Mouse (Mus musculus): Measurements from ENCODE around the gene Gbf1. TPM values are rescaled to one million over a fixed set of nuclear protein-coding genes. Genes with fewer than 3 reads are reported as not detected.

The Gbf1 gene
- polyA plus RNA-seq, 1 experiment: 86.4 TPM

DNA sequence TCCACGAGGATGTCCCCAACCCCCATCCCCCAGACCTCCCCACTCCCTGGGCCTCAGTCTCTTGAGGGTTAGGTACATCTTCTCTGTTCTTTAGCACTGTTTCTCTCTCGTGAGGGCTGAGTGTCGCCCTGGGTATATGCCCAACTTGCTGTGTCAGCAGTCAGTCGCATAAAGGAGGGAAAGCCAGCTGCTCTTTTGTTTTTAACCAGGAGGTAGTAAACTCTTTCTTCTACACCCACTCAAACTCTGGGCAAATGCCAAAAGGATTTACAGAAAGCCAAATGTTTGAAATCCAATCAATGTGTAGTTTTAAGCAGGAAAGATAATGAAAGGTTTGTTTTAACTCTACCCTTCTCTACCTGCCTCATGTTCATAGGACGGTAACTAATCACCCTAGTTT, 24.7 kb downstream of the Gbf1 start:
- Histone ChIP-seq H3K27ac (ENCODE audit: insufficient read depth, low read length) (no peak overlapping the region), H3K4me1 (ENCODE audit: control insufficient read depth, insufficient read depth, low read length) (peaks cover 3% of the 10 kb centered on the region; the same call in 1 of the 2 replicates), H3K4me3 (ENCODE audit: insufficient read depth, low read length) (no peak overlapping the region)
- TF ChIP-seq POLR2A (IDR thresholded peaks at IDR 0.05; ENCODE audit: low read depth, low read length) (no peak), CTCF (IDR thresholded peaks at IDR 0.05; ENCODE audit: borderline replicate concordance, insufficient read depth, low read length) (no peak)

DNA sequence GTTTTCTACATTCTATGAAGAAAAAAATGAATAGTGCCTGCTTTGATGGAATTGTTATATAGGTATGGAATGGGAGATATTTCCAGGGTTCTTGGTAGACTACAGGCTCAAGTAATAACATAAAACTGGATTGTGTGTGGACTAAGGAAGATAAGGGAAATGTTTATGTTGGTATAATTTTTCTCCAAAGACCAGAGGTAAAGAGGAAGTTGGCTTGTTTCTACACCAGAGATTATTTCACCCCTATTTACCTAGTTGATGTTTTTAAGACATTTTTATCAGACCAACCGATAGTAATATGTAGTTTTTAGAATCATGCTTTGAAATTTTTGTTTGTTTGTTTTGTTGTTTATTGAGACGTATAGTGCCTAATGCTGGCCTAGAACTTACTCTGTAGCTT, 28.0 kb downstream of the Gbf1 start:
- H3K4me1 ChIP-seq (ENCODE audit: control insufficient read depth, insufficient read depth, low read length): no peaks in the 10 kb centered on the region
- H3K27ac ChIP-seq (ENCODE audit: insufficient read depth, low read length): no peak overlapping the region
- no peak overlapping the region for H3K4me3 ChIP-seq (ENCODE audit: insufficient read depth, low read length)
- TF ChIP-seq CTCF (IDR thresholded peaks at IDR 0.05; ENCODE audit: borderline replicate concordance, insufficient read depth, low read length) (no peak), POLR2A (IDR thresholded peaks at IDR 0.05; ENCODE audit: low read depth, low read length) (no peak)

DNA sequence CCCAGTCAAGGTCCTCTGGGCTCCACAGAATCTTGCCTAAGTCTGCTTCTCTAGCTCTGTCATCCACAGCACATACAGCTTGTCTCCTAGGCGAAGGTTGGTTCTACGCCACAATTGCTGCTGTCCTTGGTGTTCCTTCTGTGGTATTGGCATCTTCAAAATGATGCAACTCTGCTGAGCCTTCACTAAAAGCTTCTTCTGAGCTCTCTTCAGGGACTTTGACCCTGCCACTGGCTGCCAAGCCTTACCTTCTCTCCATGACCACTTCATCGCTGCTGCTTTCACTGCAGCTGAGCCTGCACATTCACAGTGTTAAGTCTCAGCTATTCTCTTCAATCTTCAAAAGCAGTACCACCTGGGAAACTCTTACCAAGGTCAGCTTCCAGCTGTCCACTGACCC, 29.9 kb downstream of the Gbf1 start:
- Histone ChIP-seq H3K4me3 (ENCODE audit: insufficient read depth, low read length) (no peak overlapping the region), H3K27ac (ENCODE audit: insufficient read depth, low read length) (no peak overlapping the region), H3K4me1 (ENCODE audit: control insufficient read depth, insufficient read depth, low read length) (peaks cover 2% of the 10 kb centered on the region; the same call in 1 of the 2 replicates)
- no peak for TF ChIP-seq POLR2A (IDR thresholded peaks at IDR 0.05; ENCODE audit: low read depth, low read length)
- no peak for TF ChIP-seq CTCF (IDR thresholded peaks at IDR 0.05; ENCODE audit: borderline replicate concordance, insufficient read depth, low read length)

DNA sequence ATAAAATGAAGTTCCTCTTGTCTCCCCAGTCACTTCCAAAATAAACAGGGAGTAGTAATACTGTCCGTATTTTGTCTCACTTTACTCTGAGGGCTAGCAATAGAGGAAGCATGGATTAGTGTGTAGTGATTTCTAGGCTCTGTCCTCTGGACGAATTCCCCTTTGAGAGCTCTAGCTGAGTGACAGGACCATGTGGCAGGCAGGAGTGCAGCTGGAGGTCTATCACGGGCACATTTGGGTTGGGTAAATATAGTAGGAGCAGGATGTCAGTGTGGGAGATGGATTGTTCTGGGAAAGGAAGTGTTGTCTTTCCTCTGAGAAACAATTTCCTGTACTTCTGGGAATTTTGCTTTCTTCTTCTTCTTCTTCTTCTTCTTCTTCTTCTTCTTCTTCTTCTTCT, 34.3 kb downstream of the Gbf1 start:
- TF ChIP-seq CTCF (IDR thresholded peaks at IDR 0.05; ENCODE audit: borderline replicate concordance, insufficient read depth, low read length) (no peak), POLR2A (IDR thresholded peaks at IDR 0.05; ENCODE audit: low read depth, low read length) (no peak)
- no peak overlapping the region for H3K27ac ChIP-seq (ENCODE audit: insufficient read depth, low read length)
- no peak overlapping the region for H3K4me3 ChIP-seq (ENCODE audit: insufficient read depth, low read length)
- peaks cover 5% of the 10 kb centered on the region for H3K4me1 ChIP-seq (ENCODE audit: control insufficient read depth, insufficient read depth, low read length)

DNA sequence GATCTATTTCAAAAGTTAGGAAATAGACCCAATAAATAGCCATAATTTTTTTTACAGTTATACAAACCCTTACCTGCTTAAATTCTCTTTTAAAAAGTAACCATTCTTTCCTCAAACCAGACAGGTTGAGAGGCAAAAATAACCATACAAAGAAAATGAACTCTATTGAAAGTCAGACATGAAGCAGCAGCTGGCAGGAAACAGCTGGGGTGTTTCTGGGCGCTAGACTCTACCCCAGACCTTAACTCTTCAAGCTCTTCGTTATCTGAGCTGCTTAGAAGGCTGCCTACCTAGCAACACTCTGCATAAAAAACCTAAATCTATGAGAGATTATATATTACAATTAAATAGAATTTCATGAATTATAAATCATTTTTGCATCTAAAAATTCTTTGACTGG, 34.9 kb downstream of the Gbf1 start:
- Histone ChIP-seq H3K27ac (ENCODE audit: insufficient read depth, low read length) (no peak overlapping the region), H3K4me1 (ENCODE audit: control insufficient read depth, insufficient read depth, low read length) (peaks cover 5% of the 10 kb centered on the region), H3K4me3 (ENCODE audit: insufficient read depth, low read length) (no peak overlapping the region)
- TF ChIP-seq CTCF (IDR thresholded peaks at IDR 0.05; ENCODE audit: borderline replicate concordance, insufficient read depth, low read length) (no peak), POLR2A (IDR thresholded peaks at IDR 0.05; ENCODE audit: low read depth, low read length) (no peak)

DNA sequence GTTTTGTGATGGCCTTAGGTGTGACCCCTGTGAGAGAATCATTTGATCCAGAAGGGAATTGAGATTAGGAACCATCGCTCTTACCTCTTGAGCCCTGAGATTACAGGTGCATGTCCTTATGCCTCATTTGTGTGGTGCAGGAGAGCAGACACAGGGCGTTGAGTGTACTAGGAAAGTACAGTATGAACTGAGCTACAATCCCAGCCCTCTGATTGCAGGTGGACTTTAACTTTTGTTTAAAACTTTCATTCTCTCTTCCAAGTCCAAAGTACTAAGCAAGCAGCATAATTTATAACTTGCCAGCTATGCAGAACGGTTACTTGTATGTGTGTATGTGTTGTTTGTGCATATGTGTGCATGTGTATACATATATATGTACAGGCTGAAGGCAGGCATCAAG, 46.0 kb downstream of the Gbf1 start:
- H3K4me3 ChIP-seq (ENCODE audit: insufficient read depth, low read length): no peak overlapping the region
- no peak for TF ChIP-seq POLR2A (IDR thresholded peaks at IDR 0.05; ENCODE audit: low read depth, low read length)
- no peak for TF ChIP-seq CTCF (IDR thresholded peaks at IDR 0.05; ENCODE audit: borderline replicate concordance, insufficient read depth, low read length)
- H3K27ac ChIP-seq (ENCODE audit: insufficient read depth, low read length): no peak overlapping the region
- H3K4me1 ChIP-seq (ENCODE audit: control insufficient read depth, insufficient read depth, low read length): 0 out of 2 replicates have a peak, but pooled peaks cover 2% of the 10 kb centered on the region

DNA sequence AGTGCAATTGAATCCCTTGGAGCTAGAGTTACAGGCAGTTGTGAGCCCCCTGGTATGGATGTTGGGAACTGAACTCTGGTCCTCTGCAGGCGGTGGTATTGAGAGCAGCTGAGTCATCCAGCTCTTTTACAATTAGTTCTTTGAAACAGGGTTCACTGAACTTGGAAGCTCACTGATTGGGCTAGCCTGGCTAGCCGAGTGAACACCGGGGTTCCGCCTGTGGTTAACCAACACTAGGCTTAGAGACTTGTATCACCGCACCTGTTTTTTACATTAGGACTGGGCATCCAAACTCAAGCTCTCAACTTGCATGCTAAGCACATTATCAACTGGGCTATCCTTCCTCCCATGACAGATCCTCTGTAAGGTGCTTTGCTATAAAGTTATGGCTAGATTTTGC, 46.6 kb downstream of the Gbf1 start:
- Histone ChIP-seq H3K4me1 (ENCODE audit: control insufficient read depth, insufficient read depth, low read length) (0 out of 2 replicates have a peak, but pooled peaks cover 2% of the 10 kb centered on the region), H3K27ac (ENCODE audit: insufficient read depth, low read length) (no peak overlapping the region), H3K4me3 (ENCODE audit: insufficient read depth, low read length) (no peak overlapping the region)
- TF ChIP-seq CTCF (IDR thresholded peaks at IDR 0.05; ENCODE audit: borderline replicate concordance, insufficient read depth, low read length): no peak

DNA sequence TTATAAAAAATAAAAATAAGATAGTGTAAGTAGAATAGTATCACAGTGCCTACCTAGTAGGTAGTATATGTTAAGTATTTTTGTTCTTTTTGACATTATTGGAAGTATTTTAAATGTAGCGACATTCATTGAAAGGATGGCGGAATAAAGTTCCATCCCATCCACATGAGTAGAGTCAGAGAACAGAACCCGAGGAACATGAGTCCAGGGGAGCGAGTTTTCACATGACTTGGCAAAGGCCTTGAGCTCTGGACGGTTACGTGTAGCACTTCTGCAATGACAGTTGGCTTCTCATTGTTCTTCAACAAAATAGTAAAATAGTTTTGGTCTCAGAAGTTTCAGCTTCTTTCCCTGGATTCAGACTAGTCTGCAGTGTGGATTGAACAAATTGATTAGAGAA, 51.9 kb downstream of the Gbf1 start:
- Histone ChIP-seq H3K4me3 (ENCODE audit: insufficient read depth, low read length) (no peak overlapping the region), H3K4me1 (ENCODE audit: control insufficient read depth, insufficient read depth, low read length) (no peaks in the 10 kb centered on the region), H3K27ac (ENCODE audit: insufficient read depth, low read length) (no peak overlapping the region)
- TF ChIP-seq CTCF (IDR thresholded peaks at IDR 0.05; ENCODE audit: borderline replicate concordance, insufficient read depth, low read length) (no peak), POLR2A (IDR thresholded peaks at IDR 0.05; ENCODE audit: low read depth, low read length) (no peak)

DNA sequence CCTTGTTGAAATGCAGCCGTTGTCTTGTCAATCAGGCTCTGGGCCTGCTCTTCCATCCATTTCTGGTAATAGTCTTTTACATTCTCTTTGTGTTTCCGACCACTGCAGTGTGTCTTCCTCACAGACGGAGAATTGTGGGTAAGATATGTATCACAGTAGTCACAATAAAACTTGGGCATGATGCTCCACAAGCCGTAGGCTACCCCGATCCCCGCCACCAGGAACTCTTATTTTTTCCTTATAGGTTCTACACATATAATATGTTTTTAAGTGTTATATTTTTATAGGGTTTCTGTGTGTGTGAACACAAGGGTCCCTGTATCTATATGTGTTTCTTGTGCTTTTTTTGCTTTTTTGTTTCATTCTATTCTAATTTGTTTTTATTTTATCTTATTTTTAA, 53.4 kb downstream of the Gbf1 start:
- no peaks in the 10 kb centered on the region for H3K4me1 ChIP-seq (ENCODE audit: control insufficient read depth, insufficient read depth, low read length)
- no peak overlapping the region for H3K4me3 ChIP-seq (ENCODE audit: insufficient read depth, low read length)
- H3K27ac ChIP-seq (ENCODE audit: insufficient read depth, low read length): no peak overlapping the region
- TF ChIP-seq POLR2A (IDR thresholded peaks at IDR 0.05; ENCODE audit: low read depth, low read length) (no peak), CTCF (IDR thresholded peaks at IDR 0.05; ENCODE audit: borderline replicate concordance, insufficient read depth, low read length) (no peak)

DNA sequence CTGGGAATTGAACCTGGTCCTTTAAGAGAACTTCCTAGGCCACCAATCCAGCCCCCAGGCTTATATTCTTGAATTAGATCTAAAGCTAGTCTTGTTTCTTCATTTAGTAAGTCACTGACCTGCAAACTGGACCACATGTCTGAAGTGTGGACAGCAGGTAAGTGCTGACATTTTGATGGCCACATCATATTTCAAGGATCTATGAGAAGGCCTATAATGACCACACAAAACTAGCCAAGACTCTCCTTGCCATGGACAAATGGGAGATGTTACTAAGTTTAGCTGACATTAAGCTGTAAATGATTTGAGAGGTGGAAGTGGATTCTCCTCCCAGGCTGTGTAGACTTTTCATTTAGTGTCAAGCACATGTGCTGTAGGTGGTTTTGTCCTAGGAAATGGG, 58.6 kb downstream of the Gbf1 start:
- H3K27ac ChIP-seq (ENCODE audit: insufficient read depth, low read length): no peak overlapping the region
- no peak overlapping the region for H3K4me3 ChIP-seq (ENCODE audit: insufficient read depth, low read length)
- H3K4me1 ChIP-seq (ENCODE audit: control insufficient read depth, insufficient read depth, low read length): peaks cover 3% of the 10 kb centered on the region; the same call in 1 of the 2 replicates
- TF ChIP-seq POLR2A (IDR thresholded peaks at IDR 0.05; ENCODE audit: low read depth, low read length): no peak
- no peak for TF ChIP-seq CTCF (IDR thresholded peaks at IDR 0.05; ENCODE audit: borderline replicate concordance, insufficient read depth, low read length)

DNA sequence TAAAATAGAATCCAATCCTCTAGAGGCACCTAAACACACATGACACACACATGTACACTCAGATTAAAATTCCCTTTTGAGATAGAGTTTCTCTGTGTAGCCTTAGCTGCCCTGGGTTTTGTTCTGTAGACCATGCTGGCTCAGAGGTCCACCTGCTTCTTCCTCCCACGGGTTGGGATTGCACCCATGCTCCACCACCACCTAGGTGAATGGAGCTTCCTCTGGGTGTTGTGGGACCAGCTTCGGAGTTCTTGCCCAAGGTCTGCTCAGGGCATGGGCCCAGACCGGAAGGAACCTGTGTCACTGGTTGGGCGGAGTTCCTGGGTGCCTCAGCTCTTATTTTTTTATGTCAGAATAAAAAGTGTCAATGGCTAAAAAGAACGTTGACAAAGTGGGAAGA, 62.2 kb downstream of the Gbf1 start:
- Histone ChIP-seq H3K4me1 (ENCODE audit: control insufficient read depth, insufficient read depth, low read length) (peaks cover 8% of the 10 kb centered on the region), H3K27ac (ENCODE audit: insufficient read depth, low read length) (peak overlapping the region; percentile 92; the same call in 1 of the 2 replicates), H3K4me3 (ENCODE audit: insufficient read depth, low read length) (no peak overlapping the region)
- TF ChIP-seq CTCF (IDR thresholded peaks at IDR 0.05; ENCODE audit: borderline replicate concordance, insufficient read depth, low read length) (no peak), POLR2A (IDR thresholded peaks at IDR 0.05; ENCODE audit: low read depth, low read length) (no peak)
